Mouse (Mus musculus) B cell, adult 67 days (primary cell): ENCODE measurements around the gene Gid8. TPM values are rescaled to one million over a fixed set of nuclear protein-coding genes. Genes with fewer than 3 reads are reported as not detected.

Experiments used
- total RNA-seq, 2 experiments: library from RNA; stranded (reverse); gene quantifications; 4 replicates each; pipeline ENCODE4 v1.2.4; 2023

The Gid8 gene
- total RNA-seq: 10 to 100 TPM; 54.4 to 57.1 TPM

GRCm38 (mm10) chr2:180709923-180710272 is at the start of gene Gid8, which contains the start of gene Dido1:
TSS of gene Gid8 (plus strand) at chr2:180710117.
TSS of gene Dido1 (minus strand) at chr2:180709999.

GRCm38 (mm10) chr2:180724585-180725413 is 14.9 kb downstream of the Gid8 start, which contains the start of gene Slc17a9:
TSS of gene Slc17a9 (plus strand) at chr2:180725263.

Other genes starting within 250 kb of the Gid8 start
- gene Ntsr1, start 210.1 kb upstream of the Gid8 start, total RNA-seq: not detected
- 10 to 100 TPM; 54.9 to 60.0 TPM for gene Mrgbp, start 128.8 kb upstream of the Gid8 start, total RNA-seq
- gene Ogfr, start 120.9 kb upstream of the Gid8 start, total RNA-seq: 10 to 100 TPM; 83.0 to 100.0 TPM
- gene Col9a3, start 112.3 kb upstream of the Gid8 start, total RNA-seq: 1 to 10 TPM; 1.4 to 3.8 TPM
- gene Tcfl5, start 67.4 kb upstream of the Gid8 start, total RNA-seq: not detected
- gene Dido1, start 118 bp upstream of the Gid8 start, total RNA-seq: 100 to 1,000 TPM; 103 to 118 TPM
- 10 to 100 TPM; 30.9 to 32.8 TPM for gene Slc17a9, start 15.1 kb downstream of the Gid8 start, total RNA-seq
- gene Bhlhe23, start 66.8 kb downstream of the Gid8 start, total RNA-seq: not detected
- 10 to 100 TPM; 79.9 to 95.6 TPM for gene Ythdf1, start 210.8 kb downstream of the Gid8 start, total RNA-seq
- gene Birc7, start 218.9 kb downstream of the Gid8 start, total RNA-seq: not detected
- gene Nkain4, start 244.6 kb downstream of the Gid8 start, total RNA-seq: not detected